In the genomic region with DNA sequence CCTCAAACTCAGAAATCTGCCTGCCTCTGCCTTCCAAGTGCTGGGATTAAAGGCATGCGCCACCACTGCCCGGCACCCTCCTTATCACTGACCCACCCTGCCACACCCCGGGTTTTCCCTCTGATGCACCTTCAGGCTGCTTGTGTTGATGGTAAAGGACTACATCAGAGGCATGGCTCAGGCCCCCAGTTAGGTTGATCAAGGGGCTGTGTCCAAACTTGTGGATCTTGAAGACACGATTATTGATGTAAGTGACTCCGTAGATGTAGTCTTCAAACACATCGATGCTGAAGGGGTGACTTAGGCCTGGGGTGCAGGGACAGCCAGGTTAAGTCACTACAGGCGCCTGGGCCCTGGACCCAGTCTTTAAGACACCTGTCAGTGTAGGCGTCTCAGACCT, we compare ENCODE assay signal across 22 mouse cellular contexts. TPM values are rescaled to one million over a fixed set of nuclear protein-coding genes. Genes with fewer than 3 reads are reported as not detected.
"Had no signal": no experiment of that assay in that cellular context is flagged by ENCODE, and none has a peak within 500 bp of the region (broad histone marks: within the 10 kb centered on the region; RNA-seq: fewer than 3 reads in every experiment).

No protein-coding gene starts in this region.

- H3K4me2 ChIP-seq: heart, embryonic 11.5 days; heart, embryonic 12.5 days; heart, embryonic 13.5 days; heart, embryonic 15.5 days; hindbrain, embryonic 14.5 days; hindbrain, embryonic 15.5 days; intestine, embryonic 15.5 days; kidney, embryonic 15.5 days had no signal

- H3K9me3 ChIP-seq: heart, embryonic 10.5 days; heart, embryonic 12.5 days; heart, embryonic 13.5 days; heart, embryonic 15.5 days; hindbrain, embryonic 10.5 days; hindbrain, embryonic 15.5 days; intestine, embryonic 15.5 days; kidney, embryonic 15.5 days had no signal

- H3K9ac ChIP-seq: heart, embryonic 12.5 days; heart, embryonic 13.5 days; heart, embryonic 15.5 days; hindbrain, embryonic 14.5 days; hindbrain, embryonic 15.5 days; intestine, embryonic 15.5 days; kidney, embryonic 15.5 days had no signal

- H3K27ac ChIP-seq: heart, embryonic 10.5 days; heart, embryonic 13.5 days; heart, embryonic 15.5 days; intestine, embryonic 15.5 days; kidney, embryonic 15.5 days; kidney, postnatal 0 days; left cerebral cortex, adult 2 months had no signal

- H3K4me3 ChIP-seq: heart, embryonic 10.5 days; heart, embryonic 12.5 days; heart, embryonic 13.5 days; heart, embryonic 15.5 days; hindbrain, embryonic 10.5 days; hindbrain, embryonic 15.5 days; intestine, embryonic 15.5 days; kidney, embryonic 15.5 days; layer of hippocampus, adult 2 months; left cerebral cortex, adult 2 months had no signal

- ATAC-seq: inflammation-experienced regulatory T-cells, adult 6 months; intestine, embryonic 15.5 days; intestine, embryonic 16.5 days; intestine, postnatal 0 days had no signal

- DNase-seq: kidney, adult 11 months; kidney, adult 18-20 months; kidney, adult 8-10 months; kidney, adult 9 months; kidney, postnatal 14 days had no signal

- H3K4me1 ChIP-seq: heart, embryonic 12.5 days; heart, embryonic 13.5 days; heart, embryonic 15.5 days; intestine, embryonic 15.5 days had no signal

- H3K27me3 ChIP-seq: hindbrain, embryonic 15.5 days had no signal

RNA-seq across cellular contexts. Expression of a gene that starts 7.2 kb away (rescaled TPM):
- total RNA-seq: hematopoietic stem cell, adult 5-6 weeks had no signal
- polyA plus RNA-seq: inflammation-experienced regulatory T-cells, adult 6 months had no signal

RNA-seq across cellular contexts. Expression of a gene that starts 26.7 kb away (rescaled TPM):
- total RNA-seq: hematopoietic stem cell, adult 5-6 weeks had no signal
- polyA plus RNA-seq: inflammation-experienced regulatory T-cells, adult 6 months had no signal

RNA-seq across cellular contexts. Expression of a gene that starts 40.0 kb away (rescaled TPM):
- total RNA-seq: hematopoietic stem cell, adult 5-6 weeks had no signal
- polyA plus RNA-seq: hindbrain, embryonic 14.5 days had no signal
